9 mouse cellular contexts compared by ENCODE assay signal in genomic region chr9:69671199-69671598, GRCm38 (mm10).
A peak's percentile ranks its signal among the peaks of the same experiment; 100 is the strongest.
DNase-seq lines count a peak whose midpoint lies in the region; ATAC-seq and TF ChIP-seq lines count a peak whose summit lies in the region.
"Had no signal": no experiment of that assay in that cellular context is flagged by ENCODE, and none has a peak within 500 bp of the region (broad histone marks: within the 10 kb centered on the region; RNA-seq: fewer than 3 reads in every experiment).

No protein-coding gene starts in this region.

- peak overlapping the region; percentile 8; the same call in 1 of the 2 replicates for H3K4me3 ChIP-seq in lung, embryonic 14.5 days (ENCODE audit: low read depth, low read length)
- H3K4me3 ChIP-seq in forebrain, embryonic 13.5 days = peak overlapping the region; percentile 21
- H3K4me3 ChIP-seq in intestine, embryonic 16.5 days (ENCODE audit: low read length) = peak overlapping the region; percentile 19; the same call in 1 of the 2 replicates
- H3K4me3 ChIP-seq in neural tube, embryonic 13.5 days = peak overlapping the region; percentile 28

- no peak overlapping the region for H3K9ac ChIP-seq in lung, embryonic 14.5 days
- H3K9ac ChIP-seq in forebrain, embryonic 13.5 days = no peak overlapping the region
- H3K9ac ChIP-seq in intestine, embryonic 16.5 days (ENCODE audit: low read depth, low read length) = no peak overlapping the region
- H3K9ac ChIP-seq in neural tube, embryonic 13.5 days = no peak overlapping the region

- no peaks in the 10 kb centered on the region for H3K4me1 ChIP-seq in lung, embryonic 14.5 days (ENCODE audit: insufficient read depth)
- H3K4me1 ChIP-seq in forebrain, embryonic 13.5 days = peaks cover 34% of the 10 kb centered on the region
- peaks cover 4% of the 10 kb centered on the region; the same call in 1 of the 2 replicates for H3K4me1 ChIP-seq in intestine, embryonic 16.5 days (ENCODE audit: control insufficient read depth, insufficient read depth, low read length)
- H3K4me1 ChIP-seq in neural tube, embryonic 13.5 days (replicated peaks) = peaks cover 54% of the 10 kb centered on the region

- DNase-seq in lung, embryonic 14.5 days = no peak
- DNase-seq in lung, adult 18-20 months = no peak
- DNase-seq in frontal cortex, postnatal 14 days (ENCODE audit: low spot score in 2 of 2) = no peak
- DNase-seq in spleen, adult 18-20 months = no peak
- no peak for DNase-seq in kidney, adult 8-10 months
- DNase-seq: heart, postnatal 10 days had no signal

- no peak for TF ChIP-seq CTCF in lung, embryonic 14.5 days (IDR thresholded peaks at IDR 0.05; ENCODE audit: low read depth)

- H3K4me2 ChIP-seq in lung, embryonic 14.5 days = peak overlapping the region; percentile 47
- peak overlapping the region; percentile 55 for H3K4me2 ChIP-seq in forebrain, embryonic 13.5 days
- 0 out of 2 replicates have a peak overlapping the region, but pooled peaks have one; percentile 19 for H3K4me2 ChIP-seq in intestine, embryonic 16.5 days (ENCODE audit: low read depth, low read length)
- peak overlapping the region; percentile 54 for H3K4me2 ChIP-seq in neural tube, embryonic 13.5 days

- no peak for ATAC-seq in lung, embryonic 14.5 days (ENCODE audit: insufficient read depth)
- no peak for ATAC-seq in forebrain, embryonic 13.5 days
- no peak for ATAC-seq in intestine, embryonic 16.5 days
- 0 out of 2 replicates have a peak, but pooled peaks have one; percentile 3 for ATAC-seq in neural tube, embryonic 13.5 days (ENCODE audit: low read depth)

- no peaks in the 10 kb centered on the region for H3K36me3 ChIP-seq in lung, embryonic 14.5 days (ENCODE audit: insufficient read depth)
- no peaks in the 10 kb centered on the region for H3K36me3 ChIP-seq in forebrain, embryonic 13.5 days (ENCODE audit: poor library complexity, severe bottlenecking)
- no peaks in the 10 kb centered on the region for H3K36me3 ChIP-seq in intestine, embryonic 16.5 days (ENCODE audit: control insufficient read depth, insufficient read depth, low read length)
- no peaks in the 10 kb centered on the region for H3K36me3 ChIP-seq in neural tube, embryonic 13.5 days

- H3K27ac ChIP-seq in lung, embryonic 14.5 days (ENCODE audit: low read depth) = no peak overlapping the region
- no peak overlapping the region for H3K27ac ChIP-seq in forebrain, embryonic 13.5 days
- no peak overlapping the region for H3K27ac ChIP-seq in intestine, embryonic 16.5 days (ENCODE audit: low read length)
- H3K27ac ChIP-seq in neural tube, embryonic 13.5 days (replicated peaks) = no peak overlapping the region

- WGBS in lung, embryonic 14.5 days = 2% methylated on average over 18 of the region's 18 CpGs
- WGBS in forebrain, embryonic 13.5 days = 2% methylated on average over 18 of the region's 18 CpGs
- WGBS in intestine, embryonic 16.5 days = 2% methylated on average over 18 of the region's 18 CpGs
- whole genome bisulfite sequencing in neural tube, embryonic 13.5 days = 1% methylated on average over 18 of the region's 18 CpGs

- peaks cover 66% of the 10 kb centered on the region for H3K27me3 ChIP-seq in lung, embryonic 14.5 days (ENCODE audit: insufficient read depth, low read length)
- peaks cover 94% of the 10 kb centered on the region for H3K27me3 ChIP-seq in forebrain, embryonic 13.5 days
- H3K27me3 ChIP-seq in intestine, embryonic 16.5 days (replicated peaks; ENCODE audit: control insufficient read depth, insufficient read depth, low read length) = peaks cover 49% of the 10 kb centered on the region
- peaks cover 59% of the 10 kb centered on the region for H3K27me3 ChIP-seq in neural tube, embryonic 13.5 days

- H3K9me3 ChIP-seq in lung, embryonic 14.5 days (ENCODE audit: low read depth, low read length) = no peaks in the 10 kb centered on the region
- no peaks in the 10 kb centered on the region; the same call in 1 of the 2 replicates for H3K9me3 ChIP-seq in forebrain, embryonic 13.5 days (replicated peaks)
- H3K9me3 ChIP-seq in intestine, embryonic 16.5 days (ENCODE audit: control insufficient read depth, low read length) = no peaks in the 10 kb centered on the region
- H3K9me3 ChIP-seq in neural tube, embryonic 13.5 days = no peaks in the 10 kb centered on the region
